Mouse (Mus musculus) ES-Bruce4 (cell line): ENCODE results near the gene Col4a1.

ENCODE experiments used
- CTCF ChIP-seq: IDR thresholded peaks from one replicate; pipeline ENCODE4 v1.8.1; 2011; ENCODE audit warnings: low read depth, low read length
- EP300 ChIP-seq: IDR thresholded peaks from 2 replicates; pipeline ENCODE4 v1.6.1; 2011; ENCODE audit warnings: low read depth, low read length; ENCODE audit not compliant: insufficient read depth
- POLR2A ChIP-seq: IDR thresholded peaks from one replicate; pipeline ENCODE4 v1.8.1; 2011; ENCODE audit warnings: low read length; ENCODE audit not compliant: insufficient read depth

- TF ChIP-seq EP300 (no peak), POLR2A (no peak), CTCF (no peak)
Measured at GRCm38 (mm10) chr8:11273506-11274158, 39.0 kb downstream of the Col4a1 start.
